Mouse (Mus musculus) ES-E14 (cell line): ENCODE measurements around the gene Mab21l2. TPM values are rescaled to one million over a fixed set of nuclear protein-coding genes. Genes with fewer than 3 reads are reported as not detected.

ENCODE experiments used
- DNase-seq: peaks from one replicate; pipeline ENCODE4 v3.0.0-alpha.2; 2013; ENCODE audit warnings: low read depth, low spot score
- H3K27ac ChIP-seq: 2 replicates; pipeline ENCODE4 v1.5.1; 2012; ENCODE audit warnings: low read depth, mild to moderate bottlenecking, low read length, moderate library complexity, mixed read lengths; ENCODE audit not compliant: poor library complexity, insufficient read depth, severe bottlenecking
- H3K36me3 ChIP-seq: 2 replicates; pipeline ENCODE4 v1.6.1; 2012; ENCODE audit warnings: mild to moderate bottlenecking, low read length, moderate library complexity, mixed read lengths; ENCODE audit not compliant: control insufficient read depth, poor library complexity, insufficient read depth, severe bottlenecking
- H3K4me1 ChIP-seq, 2 experiments: fragments of 150-350 bp in 1 of 2; sonication (generic) in 1 of 2; 2 replicates each; pipeline ENCODE4 v1.6.1; 2012; ENCODE audit warnings: low read length in 2 of 2, mild to moderate bottlenecking in 1 of 2, mixed read lengths in 1 of 2; ENCODE audit not compliant: control insufficient read depth in 2 of 2, insufficient read depth in 2 of 2, poor library complexity in 1 of 2
- H3K4me3 ChIP-seq, 2 experiments: fragments of 150-350 bp in 1 of 2; sonication (generic) in 1 of 2; 2 replicates each; pipeline ENCODE4 v1.5.1; 2012; ENCODE audit warnings: low read length in 2 of 2, low read depth in 1 of 2, mild to moderate bottlenecking in 1 of 2, mixed read lengths in 1 of 2; ENCODE audit not compliant: insufficient read depth in 1 of 2, poor library complexity in 1 of 2, severe bottlenecking in 1 of 2
- H3K9ac ChIP-seq: 2 replicates; pipeline ENCODE4 v1.6.1; 2012; ENCODE audit warnings: low read depth, mild to moderate bottlenecking, low read length, mixed read lengths; ENCODE audit not compliant: poor library complexity, insufficient read depth, severe bottlenecking
- H3K9me3 ChIP-seq: fragments of 150-350 bp; sonication (generic); 2 replicates; pipeline ENCODE4 v1.6.1; 2012; ENCODE audit warnings: low read depth, mild to moderate bottlenecking, low read length; ENCODE audit not compliant: control insufficient read depth, insufficient read depth
- CHD2 ChIP-seq: IDR thresholded peaks from 2 replicates; pipeline ENCODE4 v1.6.1; 2014; ENCODE audit warnings: mild to moderate bottlenecking, low read depth, low read length, inconsistent platforms
- HCFC1 ChIP-seq: IDR thresholded peaks from 2 replicates; pipeline ENCODE4 v1.6.1; 2012; ENCODE audit warnings: low read length, inconsistent platforms, borderline replicate concordance; ENCODE audit not compliant: insufficient read depth
- MAFK ChIP-seq: IDR thresholded peaks from 2 replicates; pipeline ENCODE4 v1.6.1; 2014; ENCODE audit warnings: mild to moderate bottlenecking, low read depth, low read length, inconsistent platforms; ENCODE audit not compliant: insufficient read depth
- ZC3H11A ChIP-seq: IDR thresholded peaks from 2 replicates; pipeline ENCODE4 v1.6.1; 2012; ENCODE audit warnings: low read depth, mild to moderate bottlenecking, inconsistent platforms, low read length, borderline replicate concordance
- ZNF384 ChIP-seq: IDR thresholded peaks from 2 replicates; pipeline ENCODE4 v1.6.1; 2012; ENCODE audit warnings: low read depth, low read length, inconsistent platforms
- in situ Hi-C, 2 experiments: fragments of 600-800 bp; cut with MboI; formaldehyde crosslinking; loops; one replicate each; pipeline ENCODE4 v1.15.1; 2025; ENCODE audit warnings: low sequenced_read_pairs in 2 of 2, inconsistent platforms in 1 of 2; ENCODE audit not compliant: unreplicated experiment in 2 of 2
- total RNA-seq: library from RNA; depleted of rRNA; stranded (reverse); fragments of 300-350 nt; gene quantifications from 2 replicates; pipeline ENCODE4 v1.2.3, GENCODE M21; 2012; rRNA removed

Mab21l2 gene
- total RNA-seq: 0.21 and 0.22 TPM in 2 replicates

- H3K9me3 ChIP-seq: no peaks in the 10 kb centered on the region
- in situ Hi-C loops: no loop called here
Measured at GRCm38 (mm10) chr3:86548091-86549015, at the start of gene Mab21l2. Gene Mab21l2, minus strand, starts transcription at chr3:86548629.

GRCm38 (mm10) chr3:86575312-86575711 is 26.9 kb upstream of the Mab21l2 start:
- no peaks in the 10 kb centered on the region for H3K36me3 ChIP-seq
- H3K27ac ChIP-seq: no peak overlapping the region
- DNase-seq: no peak
- H3K9ac ChIP-seq: no peak overlapping the region
- no peaks in the 10 kb centered on the region for H3K4me1 ChIP-seq
- TF ChIP-seq CHD2 (no peak), HCFC1 (no peak), ZNF384 (no peak), MAFK (no peak), ZC3H11A (no peak)
- no peaks in the 10 kb centered on the region for H3K9me3 ChIP-seq
- no peak overlapping the region for H3K4me3 ChIP-seq
- in situ Hi-C loops: no loop called here

More at GRCm38 (mm10) chr3:86548091-86549015, at the start of gene Mab21l2:
- TF ChIP-seq HCFC1 (no peak), CHD2 (no peak), ZC3H11A (no peak)
- no peak for DNase-seq
- peak within 1 kb of the TSS; percentile 54 to 63 for H3K4me3 ChIP-seq
- no peak within 1 kb of the TSS for H3K27ac ChIP-seq
- H3K4me1 ChIP-seq: 0 out of 4 replicates have a peak, but pooled peaks cover 2% of the 10 kb centered on the region in 2 experiments
- peak within 1 kb of the TSS; percentile 56 for H3K9ac ChIP-seq
- H3K36me3 ChIP-seq: no peaks in the 10 kb centered on the region

GRCm38 (mm10) chr3:86572519-86573244 is 24.3 kb upstream of the Mab21l2 start:
- in situ Hi-C loops: no loop called here

GRCm38 (mm10) chr3:86571518-86571917 is 23.1 kb upstream of the Mab21l2 start:
- Histone ChIP-seq H3K9ac (no peak overlapping the region), H3K9me3 (no peaks in the 10 kb centered on the region), H3K27ac (no peak overlapping the region), H3K4me1 (no peaks in the 10 kb centered on the region), H3K4me3 (no peak overlapping the region), H3K36me3 (no peaks in the 10 kb centered on the region)
- in situ Hi-C loops: no loop called here
- TF ChIP-seq HCFC1 (no peak), ZNF384 (no peak), MAFK (no peak), ZC3H11A (no peak), CHD2 (no peak)
- no peak for DNase-seq

More at GRCm38 (mm10) chr3:86572519-86573244, 24.3 kb upstream of the Mab21l2 start:
- DNase-seq: no peak
- H3K4me3 ChIP-seq: no peak overlapping the region
- H3K36me3 ChIP-seq: no peaks in the 10 kb centered on the region
- H3K9me3 ChIP-seq: no peaks in the 10 kb centered on the region
- H3K4me1 ChIP-seq: no peaks in the 10 kb centered on the region
- no peak overlapping the region for H3K9ac ChIP-seq
- TF ChIP-seq MAFK (no peak), HCFC1 (no peak), ZC3H11A (no peak), CHD2 (no peak), ZNF384 (no peak)
- H3K27ac ChIP-seq: no peak overlapping the region
